Mouse (Mus musculus): Measurements from ENCODE around the gene Olfr721-ps1. TPM values are rescaled to one million over a fixed set of nuclear protein-coding genes. Genes with fewer than 3 reads are reported as not detected.

The Olfr721-ps1 gene
- total RNA-seq (2023): not detected

DNA sequence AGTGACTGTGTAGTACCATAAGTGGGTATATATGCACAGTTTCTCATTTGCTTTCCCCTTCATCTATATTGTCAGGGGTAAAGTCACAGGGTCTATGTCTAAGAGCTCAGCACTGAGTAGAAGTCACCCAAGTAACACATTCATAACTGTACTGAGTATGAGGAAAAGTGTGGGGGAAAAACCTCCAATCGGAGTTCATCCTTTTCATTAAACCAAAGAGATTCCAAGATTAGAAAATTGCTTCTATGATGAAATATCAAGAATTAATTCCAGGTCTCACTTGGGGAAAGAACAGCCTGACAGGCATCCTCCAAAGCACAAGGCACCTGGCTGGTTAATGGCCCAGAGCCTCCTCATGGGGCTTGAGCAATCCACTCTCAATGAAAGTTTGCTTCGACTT, at the start of gene Olfr721-ps1:
TSS of gene Olfr721-ps1 (plus strand) at position 301 of the 400 bp plus-strand sequence.

Other genes starting within 250 kb of the Olfr721-ps1 start
- not detected for gene Olfr720, start 214.5 kb upstream of the Olfr721-ps1 start, total RNA-seq (2023)
- not detected for gene Olfr31, start 78.5 kb upstream of the Olfr721-ps1 start, total RNA-seq (2023)
- 10 to 100 TPM; 17.5 to 20.1 TPM for gene Il3ra, start 55.0 kb upstream of the Olfr721-ps1 start, total RNA-seq (2023)